Mouse (Mus musculus) spleen, adult 2 months (tissue): ENCODE measurements at regions not wholly inside any gene's neighbourhood (a gene's known extent, or its start where the extent isn't known, plus 50 kb on each side); places are given as distances from the start of the nearest gene placed in this dataset.

Experiments
- DNase-seq, 2 experiments: peaks; one replicate each; pipeline versions ENCODE4 v3.0.0 to v3.0.0-alpha.2; 2012 to 2021; ENCODE audit warnings: low spot score in 2 of 2, low read depth in 1 of 2
- H3K27ac ChIP-seq: fragments of 200-500 bp; 2 replicates; pipeline ENCODE4 v1.5.1; 2012; ENCODE audit warnings: low read length, inconsistent platforms; ENCODE audit not compliant: insufficient read depth
- H3K27me3 ChIP-seq: fragments of 200-500 bp; 2 replicates; pipeline ENCODE4 v1.6.1; 2012; ENCODE audit warnings: mild to moderate bottlenecking, moderate library complexity, low read length, inconsistent platforms; ENCODE audit not compliant: control insufficient read depth, insufficient read depth
- H3K36me3 ChIP-seq: fragments of 200-500 bp; 2 replicates; pipeline ENCODE4 v1.6.1; 2012; ENCODE audit warnings: mild to moderate bottlenecking, low read length, inconsistent platforms; ENCODE audit not compliant: control insufficient read depth, insufficient read depth
- H3K4me1 ChIP-seq: fragments of 200-500 bp; 2 replicates; pipeline ENCODE4 v1.6.1; 2011; ENCODE audit warnings: inconsistent platforms; ENCODE audit not compliant: control insufficient read depth, insufficient read depth, insufficient read length
- H3K4me3 ChIP-seq: fragments of 200-500 bp; 2 replicates; pipeline ENCODE4 v1.5.1; 2011; ENCODE audit warnings: mild to moderate bottlenecking, inconsistent platforms; ENCODE audit not compliant: insufficient read depth, insufficient read length; ENCODE audit errors: extremely low read depth
- CTCF ChIP-seq: fragments of 200-500 bp; IDR thresholded peaks from 2 replicates; pipeline ENCODE4 v1.5.1; 2011; ENCODE audit warnings: mild to moderate bottlenecking, inconsistent platforms; ENCODE audit not compliant: insufficient read depth, insufficient read length, insufficient replicate concordance; ENCODE audit errors: extremely low read depth
- POLR2A ChIP-seq: fragments of 200-500 bp; IDR thresholded peaks from 2 replicates; pipeline ENCODE4 v1.6.1; 2011; ENCODE audit warnings: low read depth, low read length, inconsistent platforms
- WGBS: fragments of 180-500 bp; shearing (Covaris S2); methylation state at CpG from one replicate; pipeline ENCODE4 v1.1.7; 2018; 5-methylcytosine and 5-hydroxymethylcytosine counted together

DNA sequence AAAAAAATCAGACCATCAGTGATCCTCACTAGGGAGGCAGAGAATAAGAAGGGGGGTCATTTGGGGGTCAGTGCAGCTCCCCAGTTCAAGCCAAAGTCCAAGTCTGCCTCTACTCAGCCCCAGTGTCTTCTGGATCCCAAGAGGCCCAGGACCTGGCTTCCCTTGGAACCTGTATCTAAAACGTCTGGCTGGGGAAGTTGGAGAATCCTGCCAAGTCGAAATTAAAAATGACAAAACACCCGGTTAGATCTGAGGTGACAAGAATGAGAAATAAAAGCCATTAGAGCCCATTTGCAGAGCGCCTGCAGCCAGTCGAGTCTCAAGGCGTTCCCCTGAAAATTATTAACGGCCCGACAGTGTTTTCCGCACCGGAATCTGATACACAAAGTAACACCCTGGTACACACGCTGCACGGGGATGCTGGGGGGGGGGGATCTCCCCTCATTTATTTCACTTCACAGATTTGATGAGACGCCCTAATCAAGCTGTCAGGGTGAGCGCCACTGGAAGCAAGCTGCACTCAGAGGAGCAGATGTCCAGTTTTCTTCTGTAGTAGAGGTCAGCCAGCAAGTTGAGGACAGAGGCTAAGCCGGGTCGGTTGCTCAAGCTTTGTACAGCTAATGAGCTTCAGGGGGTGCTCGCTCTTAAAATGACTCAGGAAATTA lies 149.5 kb downstream of the Gm45692 start:
- no peaks in the 10 kb centered on the region for H3K36me3 ChIP-seq
- H3K4me3 ChIP-seq = no peak overlapping the region
- H3K27ac ChIP-seq = no peak overlapping the region
- no peaks in the 10 kb centered on the region for H3K4me1 ChIP-seq
- no peak for DNase-seq
- TF ChIP-seq POLR2A = no peak
- TF ChIP-seq CTCF = no peak
- WGBS = 81% methylated on average over 17 of the region's 17 CpGs
- no peaks in the 10 kb centered on the region; the same call in none of the 2 replicates for H3K27me3 ChIP-seq

DNA sequence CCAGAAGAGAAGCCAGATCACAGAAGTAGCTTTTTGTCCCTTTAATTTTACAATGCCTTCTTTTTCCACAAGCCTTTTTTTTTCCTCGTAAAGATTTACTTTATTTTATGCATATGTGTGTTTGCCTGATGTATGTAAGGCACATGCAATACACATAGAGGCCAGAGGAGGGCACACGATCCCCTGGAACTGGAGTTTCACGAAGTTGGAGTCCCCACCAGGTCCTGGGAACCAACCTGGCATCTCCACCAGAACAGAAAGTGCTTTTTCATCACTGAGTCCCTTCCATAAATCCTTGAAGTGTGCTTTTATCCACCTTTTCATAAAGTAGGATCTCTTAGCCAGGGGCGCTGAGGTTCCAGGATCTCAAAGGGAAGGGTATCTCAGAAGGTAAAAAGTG lies 152.8 kb downstream of the Gm45692 start:
- H3K36me3 ChIP-seq = no peaks in the 10 kb centered on the region
- H3K4me1 ChIP-seq = no peaks in the 10 kb centered on the region
- no peaks in the 10 kb centered on the region; the same call in none of the 2 replicates for H3K27me3 ChIP-seq
- H3K27ac ChIP-seq = no peak overlapping the region
- no peak for DNase-seq
- no peak overlapping the region for H3K4me3 ChIP-seq
- no peak for TF ChIP-seq POLR2A
- WGBS = 40% methylated on average over 4 of the region's 4 CpGs

DNA sequence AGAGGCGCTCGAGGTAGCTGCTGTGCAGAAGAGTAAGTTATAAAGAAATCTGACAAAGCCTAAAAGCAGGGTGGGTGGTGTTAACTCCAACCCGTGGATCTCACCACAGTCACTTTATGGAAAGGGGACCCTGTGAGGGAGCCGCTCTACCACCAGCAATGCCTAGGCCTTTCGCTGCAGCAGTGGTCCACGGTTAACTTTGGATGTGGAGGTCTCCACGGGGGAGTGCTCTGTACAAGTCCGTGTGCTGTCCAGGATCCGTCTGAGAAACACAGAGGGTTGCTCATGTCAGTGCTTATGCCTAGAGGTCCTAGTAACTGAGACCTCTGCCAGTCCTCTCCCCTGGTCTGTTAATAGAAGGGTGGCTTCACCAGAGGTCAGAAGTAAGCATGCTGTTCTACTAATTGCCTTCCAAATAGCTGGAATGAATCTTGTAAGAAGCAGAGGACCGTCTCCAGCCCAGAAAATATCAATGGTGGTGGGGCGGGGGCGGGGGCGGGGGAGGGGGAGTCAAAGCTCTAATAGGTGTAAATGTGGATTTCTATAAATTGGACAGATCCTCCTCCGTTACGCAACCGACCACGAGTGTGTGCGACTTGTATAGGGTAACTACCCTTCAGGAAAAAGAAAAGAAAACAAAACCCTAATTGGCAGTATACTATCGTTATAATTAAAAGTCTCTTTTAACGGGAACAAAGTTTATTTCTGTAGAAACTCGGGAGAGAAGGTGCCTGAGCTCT lies 153.5 kb downstream of the Gm45692 start:
- Histone ChIP-seq H3K27me3 (no peaks in the 10 kb centered on the region; the same call in none of the 2 replicates), H3K4me3 (no peak overlapping the region), H3K27ac (no peak overlapping the region), H3K36me3 (no peaks in the 10 kb centered on the region), H3K4me1 (no peaks in the 10 kb centered on the region)
- TF ChIP-seq POLR2A = no peak
- no peak for TF ChIP-seq CTCF
- DNase-seq = no peak
- WGBS = 46% methylated on average over 21 of the region's 21 CpGs

DNA sequence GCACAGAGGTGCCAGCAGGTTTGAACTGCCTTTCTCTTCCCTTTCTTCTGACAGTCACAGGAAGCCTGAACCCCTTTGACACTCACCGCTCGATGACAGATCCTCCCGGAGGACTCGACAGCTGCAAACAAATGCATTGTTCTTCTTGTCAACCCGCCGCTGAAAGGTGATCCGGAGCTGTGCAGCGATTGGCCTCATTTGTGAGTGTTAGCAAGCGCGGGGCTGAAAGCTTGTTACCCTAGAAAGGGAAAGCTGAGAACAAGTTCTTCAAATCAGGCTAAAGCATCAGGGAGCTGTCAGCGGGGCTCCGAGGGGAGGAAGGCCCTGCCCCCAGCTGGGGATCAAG lies 154.1 kb downstream of the Gm45692 start:
- no peak for TF ChIP-seq CTCF
- no peak for TF ChIP-seq POLR2A
- Histone ChIP-seq H3K27me3 (no peaks in the 10 kb centered on the region; the same call in none of the 2 replicates), H3K4me3 (no peak overlapping the region), H3K4me1 (no peaks in the 10 kb centered on the region), H3K27ac (no peak overlapping the region), H3K36me3 (no peaks in the 10 kb centered on the region)
- no peak for DNase-seq
- 6% methylated on average over 12 of the region's 12 CpGs for WGBS

- Histone ChIP-seq H3K36me3 (no peaks in the 10 kb centered on the region), H3K4me1 (no peaks in the 10 kb centered on the region), H3K27me3 (no peaks in the 10 kb centered on the region; the same call in none of the 2 replicates), H3K4me3 (no peak overlapping the region), H3K27ac (no peak overlapping the region)
- no peak for DNase-seq
- WGBS = 78% methylated on average over 5 of the region's 5 CpGs
- TF ChIP-seq POLR2A (no peak), CTCF (no peak)
Measured at GRCm38 (mm10) chr8:26273792-26274191, 154.5 kb downstream of the Gm45692 start.

DNA sequence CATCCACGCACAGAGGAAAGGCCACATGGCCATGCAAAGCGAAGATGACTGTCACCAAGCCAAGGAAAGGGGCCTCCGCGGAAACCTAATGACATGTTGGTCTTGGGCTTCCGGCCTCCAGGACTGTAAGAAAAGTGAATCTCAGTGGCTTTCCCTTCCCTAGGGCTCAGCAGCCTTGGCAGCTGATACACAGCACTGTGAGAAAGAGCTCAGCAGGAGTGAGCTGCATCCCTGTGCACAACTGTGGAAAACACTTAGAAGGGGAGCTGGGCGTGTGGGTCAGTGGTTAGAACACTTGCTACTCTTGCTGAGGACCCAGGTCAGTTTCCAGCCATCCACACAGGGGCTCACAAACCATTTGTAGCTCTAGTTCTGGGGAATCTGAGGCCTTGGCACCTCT lies 155.1 kb downstream of the Gm45692 start:
- Histone ChIP-seq H3K27me3 (no peaks in the 10 kb centered on the region; the same call in none of the 2 replicates), H3K27ac (no peak overlapping the region), H3K4me3 (no peak overlapping the region), H3K36me3 (no peaks in the 10 kb centered on the region), H3K4me1 (no peaks in the 10 kb centered on the region)
- TF ChIP-seq CTCF (no peak), POLR2A (no peak)
- DNase-seq = no peak
- 90% methylated on average over 6 of the region's 6 CpGs for WGBS
